Mouse (Mus musculus): Measurements from ENCODE around the gene Cel.

The Cel gene

GRCm38 (mm10) chr2:28563303-28563702 lies at the start of gene Cel:
TSS of gene Cel (minus strand) at chr2:28563403.
- no peak for DNase-seq

DNA sequence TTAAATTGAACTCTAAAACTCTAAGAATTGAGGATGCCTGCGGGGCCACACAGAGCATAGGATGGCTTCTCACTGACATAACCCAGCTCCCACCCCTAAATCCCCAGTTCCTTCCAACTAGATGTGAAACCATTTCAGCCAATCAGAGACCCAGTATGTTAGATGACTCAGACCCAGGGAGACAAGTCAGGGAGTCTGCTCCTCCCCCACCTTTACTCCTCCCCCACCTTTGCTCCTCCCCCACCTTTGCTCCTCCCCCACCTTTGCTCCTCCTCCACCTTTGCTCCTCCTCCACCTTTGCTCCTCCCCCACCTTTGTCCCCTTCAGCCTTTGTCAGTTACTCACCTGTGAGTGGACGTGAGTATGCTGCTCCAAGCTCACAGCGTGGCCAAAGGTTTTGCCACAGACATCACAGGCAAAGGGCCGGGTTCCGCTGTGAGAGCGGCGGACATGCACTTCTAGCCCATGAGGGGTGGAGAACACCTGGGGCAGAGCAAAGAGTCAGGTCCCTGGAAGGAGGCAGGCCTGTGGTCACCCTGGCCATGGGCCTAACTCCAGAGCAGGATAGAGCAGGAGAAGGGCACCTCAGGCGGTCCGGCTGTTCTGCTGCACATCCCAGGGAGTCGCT lies 49.3 kb upstream of the Cel start:
- peak; percentile 36 for DNase-seq

DNA sequence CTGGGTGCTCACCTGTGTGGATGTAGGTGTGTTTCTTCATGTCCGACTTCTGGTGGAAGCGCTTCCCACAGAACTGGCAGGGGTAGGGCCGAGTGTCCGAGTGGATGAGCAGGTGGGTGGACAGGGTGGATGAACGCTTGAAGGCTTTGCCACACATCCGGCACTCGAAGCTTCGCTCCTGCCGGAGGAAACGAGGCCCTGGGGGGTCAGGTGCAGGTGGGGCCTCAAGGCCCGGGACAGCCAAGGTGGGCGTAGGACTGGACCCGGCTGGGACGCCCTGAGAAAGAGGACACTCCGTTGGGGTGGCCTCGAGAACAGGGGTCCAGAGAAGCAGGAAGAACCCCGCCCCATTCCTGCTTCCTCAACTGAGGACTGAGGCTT lies 48.2 kb upstream of the Cel start:
- DNase-seq = peak; percentile 5

- peak; percentile 3 for DNase-seq
Measured at GRCm38 (mm10) chr2:28610716-28611406, 47.7 kb upstream of the Cel start.

- DNase-seq = no peak
Measured at GRCm38 (mm10) chr2:28609851-28610250, 46.6 kb upstream of the Cel start.

DNA sequence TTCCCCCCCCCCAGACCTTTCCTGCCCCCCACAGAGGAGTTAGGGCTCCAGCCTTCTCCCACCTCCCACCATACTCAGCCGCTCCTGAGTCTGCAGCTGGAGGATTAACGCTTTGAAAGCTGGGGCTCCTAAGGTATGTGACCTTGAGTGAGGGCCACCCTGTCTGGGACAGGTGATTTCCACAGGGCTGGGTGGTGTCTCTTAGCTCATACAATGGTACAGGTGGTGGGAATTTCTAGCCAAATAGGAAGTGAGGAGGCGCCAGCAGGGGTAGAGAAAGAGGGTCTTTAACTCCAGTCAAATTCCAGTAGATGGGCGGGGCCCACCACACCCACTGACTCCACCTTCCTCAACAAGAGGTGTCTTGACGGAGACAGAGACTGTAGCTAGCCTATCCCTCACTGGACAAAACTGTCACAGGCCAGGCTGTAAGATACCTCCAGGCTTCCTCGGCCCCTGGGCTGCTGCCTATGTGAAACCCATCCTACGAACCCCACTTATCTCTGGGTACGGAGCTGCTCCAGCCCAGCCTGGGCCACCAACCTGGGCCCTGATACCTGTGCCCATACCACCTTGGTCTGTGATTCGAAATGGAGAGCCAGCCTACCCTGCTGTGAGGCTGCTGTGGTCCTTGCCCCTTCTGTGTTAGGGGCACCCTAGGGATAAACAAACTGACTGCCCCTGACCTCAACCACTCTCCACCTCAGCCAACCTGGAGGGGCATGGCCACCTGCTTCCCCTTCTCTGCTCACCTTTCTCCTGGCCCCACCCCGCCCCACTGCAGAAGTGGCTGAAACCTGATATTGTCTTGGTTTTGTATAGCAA lies 44.4 kb upstream of the Cel start:
- peak; percentile 73 for DNase-seq

DNA sequence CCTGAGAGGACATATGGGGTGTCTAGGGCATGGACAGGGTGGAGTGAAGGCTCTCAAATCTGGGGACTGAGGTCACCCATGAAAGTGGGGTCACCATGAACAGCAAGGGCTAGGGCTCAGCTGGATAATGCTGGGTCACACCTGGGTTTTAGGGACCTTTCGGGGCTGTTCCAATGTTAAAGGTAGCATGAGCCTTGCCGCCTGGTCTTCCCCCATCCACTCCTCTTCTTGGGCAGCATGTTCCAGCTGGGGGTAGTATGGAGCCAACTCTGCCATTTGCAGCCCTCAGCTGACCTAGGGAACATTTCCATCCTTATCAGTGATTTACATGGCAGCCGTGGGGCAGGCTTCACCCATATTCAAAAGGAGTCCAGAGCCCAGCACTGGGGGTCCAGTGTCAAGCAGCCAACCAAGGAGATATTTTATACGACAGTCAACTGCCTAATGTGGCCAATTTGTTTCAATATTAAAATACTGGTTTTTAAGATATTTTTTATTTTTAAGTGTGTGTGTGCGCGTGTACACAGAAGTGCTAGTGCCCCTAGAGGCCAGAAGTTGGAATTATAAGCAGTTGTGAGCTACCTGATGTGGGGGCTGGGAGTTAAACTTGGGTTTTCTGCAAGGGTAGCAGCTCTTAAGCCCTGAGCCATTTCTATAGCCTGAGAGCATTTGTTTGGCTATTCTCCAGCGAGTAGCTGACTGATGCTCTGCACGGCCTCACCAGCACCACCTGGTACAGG lies 43.6 kb upstream of the Cel start:
- peak; percentile 39 for DNase-seq

DNA sequence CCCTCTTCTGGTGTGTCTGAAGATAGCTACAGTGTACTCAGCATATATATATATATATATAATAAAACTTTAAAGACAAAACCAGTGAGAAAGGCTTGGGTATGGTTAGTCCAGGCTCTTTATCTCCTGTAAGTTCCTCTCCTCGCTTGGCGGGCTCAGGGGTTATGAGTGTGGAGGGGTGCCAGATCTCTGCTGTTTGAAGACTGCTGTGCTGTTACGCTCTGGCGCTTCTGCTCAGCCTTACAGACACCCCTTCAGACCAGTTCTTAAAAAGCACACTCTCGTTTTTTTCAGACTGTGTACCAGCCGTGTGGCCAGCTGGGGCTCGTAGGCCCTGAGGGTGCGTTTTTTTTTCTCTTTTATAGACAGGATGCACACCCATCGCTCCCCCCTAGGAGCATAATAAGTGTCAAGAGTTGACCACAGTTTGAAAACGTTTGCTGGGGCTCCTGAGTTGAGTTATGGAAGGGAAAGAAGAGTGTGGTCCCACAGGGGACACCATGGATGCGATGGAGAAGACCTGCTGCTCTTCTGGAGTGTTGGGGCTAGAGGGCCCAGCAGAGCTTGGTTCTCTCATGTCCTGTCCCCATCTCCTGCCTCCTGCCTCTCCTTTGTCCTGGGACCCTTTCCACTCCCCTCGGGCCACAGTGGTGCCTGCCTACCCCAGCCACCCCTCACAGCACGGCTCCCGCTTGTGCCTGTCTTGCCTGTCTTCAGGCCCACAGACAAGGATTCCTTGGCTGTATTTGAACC lies 42.8 kb upstream of the Cel start:
- DNase-seq = no peak

- no peak for DNase-seq
Measured at GRCm38 (mm10) chr2:28603542-28603941, 40.3 kb upstream of the Cel start.

GRCm38 (mm10) chr2:28601720-28602590 lies 38.8 kb upstream of the Cel start:
- DNase-seq = peak; percentile 96

DNA sequence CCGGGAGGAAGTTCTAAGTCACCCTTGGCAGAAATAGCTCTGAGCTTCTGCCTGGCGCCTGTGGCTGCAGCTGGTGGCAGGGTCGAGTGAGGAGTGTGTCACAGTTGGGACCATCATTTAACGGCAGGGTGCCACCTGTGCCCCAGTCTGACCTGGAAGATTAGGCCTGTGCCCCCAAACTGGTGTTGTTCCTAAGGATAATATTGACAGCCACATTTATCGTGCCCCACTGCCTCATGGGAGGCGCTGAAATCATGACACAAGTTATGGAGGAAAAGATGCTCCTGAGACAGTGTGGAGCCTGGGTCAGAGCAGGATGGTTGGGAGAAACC lies 36.3 kb upstream of the Cel start:
- no peak for DNase-seq

DNA sequence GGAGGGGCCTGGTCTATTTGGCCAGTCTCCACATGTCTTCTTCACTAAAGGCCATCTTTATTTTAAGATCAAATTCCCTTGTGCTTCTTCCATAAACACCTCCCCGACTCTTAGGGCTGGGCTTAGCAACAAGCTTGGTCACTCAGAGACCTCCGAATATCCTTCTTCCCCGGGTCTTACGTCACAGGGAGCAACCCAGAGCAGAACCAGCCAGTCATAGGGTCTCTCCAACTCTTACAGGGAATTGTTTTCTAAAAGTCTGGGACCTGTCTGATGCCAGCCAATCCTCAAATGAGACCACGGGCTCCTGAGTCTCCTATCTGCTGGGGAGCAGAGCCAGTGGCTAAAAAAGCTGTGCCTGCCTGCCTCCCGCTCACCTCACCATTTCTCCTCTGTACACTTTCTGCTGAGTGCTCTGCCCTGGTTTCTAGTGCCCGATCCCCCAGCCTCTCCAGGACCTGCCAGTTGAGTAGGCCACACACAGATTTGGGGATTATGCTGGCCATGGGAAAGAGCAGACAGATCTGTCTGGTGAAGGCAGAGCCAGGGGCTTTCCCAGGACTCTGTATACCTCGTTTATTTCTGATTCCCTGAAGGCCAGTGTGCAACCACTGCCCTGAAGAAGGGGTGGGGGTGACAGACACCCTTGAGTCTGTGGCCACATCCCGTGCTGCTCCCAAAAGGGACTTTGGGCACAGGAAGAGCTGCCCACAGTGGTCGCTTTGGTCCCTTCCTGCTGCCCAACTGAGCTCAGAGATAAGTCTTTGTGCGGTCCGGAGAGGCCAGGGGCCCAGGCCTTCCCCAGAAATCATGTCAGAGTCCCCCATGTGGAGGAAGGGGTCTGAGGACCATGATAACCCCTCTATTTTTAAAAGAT lies 35.7 kb upstream of the Cel start:
- peak; percentile 49 for DNase-seq

- DNase-seq = peak; percentile 87
Measured at GRCm38 (mm10) chr2:28597733-28598547, 34.7 kb upstream of the Cel start.

DNA sequence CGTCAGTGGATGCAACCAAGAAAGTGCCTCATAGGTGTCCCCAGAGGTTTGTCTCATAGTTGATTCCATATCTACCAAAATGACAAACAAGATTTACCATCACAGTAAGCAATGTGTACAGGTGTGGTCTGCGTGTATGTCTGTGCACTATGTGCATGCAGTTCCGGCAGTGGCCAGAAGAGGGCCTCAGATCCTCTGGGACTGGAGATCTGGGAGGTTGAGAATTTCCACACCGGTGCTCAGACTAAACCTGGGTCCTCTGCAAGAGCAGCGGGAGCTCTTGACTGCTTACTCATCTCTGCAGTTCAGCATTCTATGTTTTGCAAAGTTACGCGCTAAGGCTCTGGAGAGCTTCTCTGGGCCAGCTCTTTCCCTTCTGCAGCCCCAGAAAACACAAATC lies 33.8 kb upstream of the Cel start:
- peak; percentile 85 for DNase-seq

DNA sequence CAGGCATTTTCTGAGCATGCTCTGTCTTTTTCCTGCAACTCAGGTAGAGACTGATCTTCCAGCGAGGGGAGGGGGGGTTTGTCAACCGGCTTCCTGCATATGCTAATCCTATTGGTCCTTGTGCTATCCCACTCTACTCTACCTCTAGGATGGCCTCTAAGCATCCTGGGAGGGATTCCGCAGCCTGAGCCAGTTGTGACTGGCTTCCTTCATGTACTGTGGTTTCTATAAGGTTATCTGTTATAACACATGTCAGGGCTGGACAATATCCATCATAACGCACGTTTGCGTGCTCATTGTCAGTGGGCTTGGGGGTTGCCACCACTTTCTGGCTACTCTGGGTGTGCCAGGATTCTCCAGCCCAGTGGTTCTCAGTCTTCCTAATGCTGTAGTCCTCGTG lies 32.8 kb upstream of the Cel start:
- peak; percentile 69 for DNase-seq

GRCm38 (mm10) chr2:28592809-28593208 lies 29.6 kb upstream of the Cel start:
- peak; percentile 88 for DNase-seq

DNA sequence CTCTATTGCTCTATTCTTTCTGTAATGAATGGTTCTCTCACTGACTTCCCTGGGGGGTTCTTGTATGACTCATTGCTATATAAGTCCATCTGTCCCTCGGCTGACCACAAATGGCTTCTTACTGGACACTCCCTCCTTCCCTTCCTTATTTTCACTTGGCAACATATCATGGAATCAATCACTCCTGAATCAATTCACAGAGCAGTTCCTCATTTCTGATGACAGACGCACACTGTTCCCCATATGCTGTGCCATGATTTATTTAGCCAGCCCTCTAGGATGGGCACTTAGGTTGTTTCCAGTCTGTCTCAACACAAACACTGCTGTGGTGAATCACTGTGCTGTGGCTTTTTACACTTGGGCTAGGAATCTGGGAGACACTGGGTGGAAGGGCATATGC lies 28.3 kb upstream of the Cel start:
- no peak for DNase-seq

- no peak for DNase-seq
Measured at GRCm38 (mm10) chr2:28588574-28588973, 25.4 kb upstream of the Cel start.

DNA sequence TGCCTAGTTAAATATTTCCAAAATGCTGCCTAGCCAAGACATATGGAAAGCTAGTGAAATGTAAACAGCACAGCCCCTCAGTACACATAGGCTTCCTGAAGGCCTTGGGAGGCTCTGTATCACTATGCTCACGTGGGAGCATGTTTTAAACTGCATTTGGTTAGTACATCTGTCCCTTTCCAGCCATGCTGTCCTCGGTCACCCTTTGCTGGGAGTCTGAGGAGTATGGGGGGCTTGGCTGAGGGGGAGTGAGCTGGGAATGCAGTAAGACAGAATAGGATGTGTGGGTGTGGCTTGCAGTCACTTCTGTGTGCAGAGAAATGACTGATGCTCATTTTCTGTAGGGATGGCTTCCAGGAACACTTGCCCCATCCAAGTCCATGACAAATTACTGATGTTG lies 22.5 kb upstream of the Cel start:
- no peak for DNase-seq

Measured in liver (tissue).